Comparison of ENCODE assay signal across 8 mouse cellular contexts in the genomic region with DNA sequence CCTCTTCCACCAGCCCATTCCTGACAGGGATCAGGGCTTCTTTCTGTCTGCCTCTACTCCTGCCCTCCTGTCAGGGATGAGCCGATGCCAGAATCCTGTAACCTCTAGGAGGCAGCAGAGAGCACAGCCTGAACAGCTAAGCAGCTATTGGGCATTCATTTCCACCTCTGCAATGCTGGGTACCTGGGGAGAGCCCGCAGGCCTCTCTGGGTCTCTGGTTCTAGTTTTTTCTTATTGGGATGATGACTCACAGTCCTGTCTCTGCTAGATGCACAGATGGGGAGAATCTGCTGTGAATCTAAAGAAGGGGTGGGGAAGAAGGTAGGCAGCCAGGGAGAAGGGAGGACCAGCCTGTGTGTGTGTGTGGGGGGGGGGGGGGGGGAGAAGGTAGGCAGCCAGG. TPM values are rescaled to one million over a fixed set of nuclear protein-coding genes. Genes with fewer than 3 reads are reported as not detected.
DNase-seq lines count a peak whose midpoint lies in the region; ATAC-seq and TF ChIP-seq lines count a peak whose summit lies in the region.

No protein-coding gene starts in this region.

- WGBS in embryonic facial prominence, embryonic 11.5 days = 17% methylated on average over 2 of the region's 2 CpGs
- 15% methylated on average over 2 of the region's 2 CpGs for WGBS in lung, embryonic 14.5 days

- H3K4me1 ChIP-seq in embryonic facial prominence, embryonic 11.5 days (ENCODE audit: control insufficient read depth, insufficient read depth, low read length) = no peaks in the 10 kb centered on the region; the same call in 1 of the 2 replicates
- H3K4me1 ChIP-seq in lung, embryonic 14.5 days (ENCODE audit: insufficient read depth) = no peaks in the 10 kb centered on the region

- H3K9ac ChIP-seq in embryonic facial prominence, embryonic 11.5 days (replicated peaks; ENCODE audit: low read length) = no peak overlapping the region
- H3K9ac ChIP-seq in lung, embryonic 14.5 days = no peak overlapping the region

- no peaks in the 10 kb centered on the region for H3K27me3 ChIP-seq in embryonic facial prominence, embryonic 11.5 days (ENCODE audit: control insufficient read depth, insufficient read depth, low read length)
- H3K27me3 ChIP-seq in lung, embryonic 14.5 days (ENCODE audit: insufficient read depth, low read length) = no peaks in the 10 kb centered on the region

- TF ChIP-seq CTCF in layer of hippocampus, adult 2 months (conservative IDR thresholded peaks at IDR 0.05) = peak; percentile 95
- TF ChIP-seq CTCF in lung, embryonic 14.5 days (IDR thresholded peaks at IDR 0.05; ENCODE audit: low read depth) = peak; percentile 81

- no peak overlapping the region for H3K4me2 ChIP-seq in embryonic facial prominence, embryonic 11.5 days (ENCODE audit: low read depth, low read length)
- H3K4me2 ChIP-seq in lung, embryonic 14.5 days = no peak overlapping the region

- no peaks in the 10 kb centered on the region for H3K36me3 ChIP-seq in embryonic facial prominence, embryonic 11.5 days (replicated peaks; ENCODE audit: control insufficient read depth, insufficient read depth, low read depth, low read length)
- H3K36me3 ChIP-seq in lung, embryonic 14.5 days (ENCODE audit: insufficient read depth) = no peaks in the 10 kb centered on the region

- peak; percentile 85 for DNase-seq in ES-CJ7 (ENCODE audit: low read depth, low spot score)
- peak; percentile 69 for DNase-seq in adrenal gland, postnatal 25 days
- DNase-seq in embryonic facial prominence, embryonic 11.5 days (ENCODE audit: low spot score) = peak; percentile 79
- peak; percentile 61 to 84 for DNase-seq in layer of hippocampus, adult 2 months (ENCODE audit: low spot score in 2 of 2)
- peak; percentile 81 for DNase-seq in lung, embryonic 14.5 days
- DNase-seq in ovary, postnatal 36 days (ENCODE audit: low spot score) = peak; percentile 59
- DNase-seq in thymus, postnatal 4 days = peak; percentile 78

- no peak overlapping the region for H3K4me3 ChIP-seq in embryonic facial prominence, embryonic 11.5 days (ENCODE audit: low read depth, low read length)
- H3K4me3 ChIP-seq in layer of hippocampus, adult 2 months = no peak overlapping the region
- no peak overlapping the region for H3K4me3 ChIP-seq in lung, embryonic 14.5 days (ENCODE audit: low read depth, low read length)

- no peak overlapping the region for H3K27ac ChIP-seq in embryonic facial prominence, embryonic 11.5 days (replicated peaks; ENCODE audit: low read depth, low read length)
- H3K27ac ChIP-seq in layer of hippocampus, adult 2 months = 0 out of 2 replicates have a peak overlapping the region, but pooled peaks have one; percentile 18
- H3K27ac ChIP-seq in lung, embryonic 14.5 days (ENCODE audit: low read depth) = no peak overlapping the region

- ATAC-seq in embryonic facial prominence, embryonic 11.5 days (replicated peaks; ENCODE audit: insufficient number of reproducible peaks, low FRiP score, low TSS enrichment, low read depth) = no peak
- ATAC-seq in hematopoietic stem cell, adult 5-6 weeks (replicated peaks in 1 of 2; ENCODE audit: insufficient read depth in 1 of 2, low FRiP score in 2 of 2, low TSS enrichment in 1 of 2, low read depth in 1 of 2, poor library complexity in 2 of 2, severe bottlenecking in 2 of 2) = peak; percentile 74 to 80; a peak in 3 of 4 replicates
- peak; percentile 66; the same call in 1 of the 2 replicates for ATAC-seq in lung, embryonic 14.5 days (ENCODE audit: insufficient read depth)

- no peaks in the 10 kb centered on the region for H3K9me3 ChIP-seq in embryonic facial prominence, embryonic 11.5 days (replicated peaks; ENCODE audit: control insufficient read depth, low read length)
- H3K9me3 ChIP-seq in lung, embryonic 14.5 days (ENCODE audit: low read depth, low read length) = no peaks in the 10 kb centered on the region

RNA-seq across cellular contexts. Expression of gene Lmo1, which starts 55.8 kb away (rescaled TPM):
- total RNA-seq in adrenal gland, postnatal 25 days (2021) = 4.6 and 6.0 TPM in 2 replicates
- polyA plus RNA-seq in embryonic facial prominence, embryonic 11.5 days (2014; fragmentation: Nextera tagmentation; extraction: Ambion mirVana) = 20.6 and 33.4 TPM in 2 replicates
- total RNA-seq in hematopoietic stem cell, adult 5-6 weeks (2017) = 3.4 and 7.3 TPM in 2 replicates
- total RNA-seq in layer of hippocampus, adult 2 months (2021) = 10 to 100 TPM; 62.5 to 67.0 TPM
- 11.8 and 15.0 TPM in 2 replicates for polyA plus RNA-seq in lung, embryonic 14.5 days (2014; fragmentation: Nextera tagmentation; extraction: Ambion mirVana)
